Comparison of ENCODE assay signal across 19 mouse cellular contexts in genomic region chr13:78212111-78212510, GRCm38 (mm10). TPM values are rescaled to one million over a fixed set of nuclear protein-coding genes. Genes with fewer than 3 reads are reported as not detected.
DNase-seq lines count a peak whose midpoint lies in the region; ATAC-seq and TF ChIP-seq lines count a peak whose summit lies in the region.
"Had no signal": no experiment of that assay in that cellular context is flagged by ENCODE, and none has a peak within 500 bp of the region (broad histone marks: within the 10 kb centered on the region; RNA-seq: fewer than 3 reads in every experiment).

No protein-coding gene starts in this region.

- no peak for DNase-seq in hindbrain, embryonic 10.5 days (ENCODE audit: low spot score)
- DNase-seq in hindbrain, embryonic 11.5 days (ENCODE audit: low spot score) = no peak
- no peak for DNase-seq in midbrain, postnatal 0 days (ENCODE audit: low spot score)
- no peak for DNase-seq in heart, adult 18-20 months
- DNase-seq in lung, postnatal 0 days (ENCODE audit: low spot score) = no peak
- DNase-seq: B cell, adult 2 months; cerebellum, adult 11 months; cerebellum, postnatal 36 days; gastrocnemius, postnatal 36 days; kidney, adult 9 months; liver; lung, adult 18-20 months; right cerebral cortex, postnatal 14 days; thymus, adult 18-20 months had no signal

- H3K36me3 ChIP-seq in hindbrain, embryonic 10.5 days = no peaks in the 10 kb centered on the region
- H3K36me3 ChIP-seq in hindbrain, embryonic 11.5 days (ENCODE audit: control insufficient read depth, insufficient read depth, low read length) = no peaks in the 10 kb centered on the region
- no peaks in the 10 kb centered on the region for H3K36me3 ChIP-seq in midbrain, embryonic 12.5 days
- no peaks in the 10 kb centered on the region for H3K36me3 ChIP-seq in midbrain, postnatal 0 days (ENCODE audit: insufficient read depth, low read length)
- no peaks in the 10 kb centered on the region for H3K36me3 ChIP-seq in forebrain, embryonic 16.5 days (ENCODE audit: control insufficient read depth, insufficient read depth)
- no peaks in the 10 kb centered on the region for H3K36me3 ChIP-seq in lung, postnatal 0 days (ENCODE audit: insufficient read depth, low read length)

- no peak overlapping the region for H3K4me2 ChIP-seq in hindbrain, embryonic 11.5 days (replicated peaks; ENCODE audit: low read depth, low read length)
- H3K4me2 ChIP-seq in midbrain, embryonic 12.5 days (replicated peaks) = 0 out of 2 replicates have a peak overlapping the region, but pooled peaks have one; percentile 2
- no peak overlapping the region for H3K4me2 ChIP-seq in midbrain, postnatal 0 days (ENCODE audit: low read depth, low read length, poor library complexity, severe bottlenecking)
- H3K4me2 ChIP-seq in forebrain, embryonic 16.5 days (ENCODE audit: low read length) = no peak overlapping the region
- no peak overlapping the region for H3K4me2 ChIP-seq in lung, postnatal 0 days (replicated peaks; ENCODE audit: low read depth, low read length)

- peaks cover 57% of the 10 kb centered on the region for H3K4me1 ChIP-seq in hindbrain, embryonic 10.5 days (replicated peaks)
- peaks cover 23% of the 10 kb centered on the region for H3K4me1 ChIP-seq in hindbrain, embryonic 11.5 days (replicated peaks; ENCODE audit: control insufficient read depth, insufficient read depth, low read length)
- H3K4me1 ChIP-seq in midbrain, embryonic 12.5 days = peaks cover 56% of the 10 kb centered on the region
- H3K4me1 ChIP-seq in midbrain, postnatal 0 days (ENCODE audit: insufficient read depth, low read length) = no peaks in the 10 kb centered on the region
- peaks cover 5% of the 10 kb centered on the region; the same call in 1 of the 2 replicates for H3K4me1 ChIP-seq in cortical plate, adult 2 months (ENCODE audit: control insufficient read depth, insufficient read depth, low read length)
- peaks cover 24% of the 10 kb centered on the region for H3K4me1 ChIP-seq in forebrain, embryonic 16.5 days (replicated peaks; ENCODE audit: control insufficient read depth, insufficient read depth, low read length)
- 0 out of 2 replicates have a peak, but pooled peaks cover 5% of the 10 kb centered on the region for H3K4me1 ChIP-seq in lung, postnatal 0 days (ENCODE audit: insufficient read depth, low read depth, low read length)

- no peak for ATAC-seq in hindbrain, embryonic 11.5 days (ENCODE audit: low FRiP score)
- ATAC-seq in midbrain, embryonic 12.5 days (ENCODE audit: low FRiP score, low read depth) = no peak
- ATAC-seq in midbrain, postnatal 0 days (ENCODE audit: low FRiP score) = no peak
- ATAC-seq in forebrain, embryonic 16.5 days = no peak
- ATAC-seq in lung, postnatal 0 days = no peak

- H3K4me3 ChIP-seq in hindbrain, embryonic 10.5 days = peak overlapping the region; percentile 7; the same call in 1 of the 2 replicates
- H3K4me3 ChIP-seq in hindbrain, embryonic 11.5 days (ENCODE audit: low read depth, low read length) = no peak overlapping the region
- H3K4me3 ChIP-seq in midbrain, embryonic 12.5 days = no peak overlapping the region
- no peak overlapping the region for H3K4me3 ChIP-seq in midbrain, postnatal 0 days (ENCODE audit: low read depth, low read length)
- no peak overlapping the region for H3K4me3 ChIP-seq in cortical plate, adult 2 months (ENCODE audit: insufficient read depth, low read length)
- no peak overlapping the region for H3K4me3 ChIP-seq in forebrain, embryonic 16.5 days (replicated peaks; ENCODE audit: low read length)
- no peak overlapping the region for H3K4me3 ChIP-seq in lung, postnatal 0 days (ENCODE audit: low read depth, low read length)

- H3K9me3 ChIP-seq in hindbrain, embryonic 10.5 days = no peaks in the 10 kb centered on the region
- no peaks in the 10 kb centered on the region for H3K9me3 ChIP-seq in hindbrain, embryonic 11.5 days (ENCODE audit: control insufficient read depth, low read length)
- no peaks in the 10 kb centered on the region for H3K9me3 ChIP-seq in midbrain, embryonic 12.5 days
- H3K9me3 ChIP-seq in midbrain, postnatal 0 days (ENCODE audit: low read length) = no peaks in the 10 kb centered on the region
- no peaks in the 10 kb centered on the region for H3K9me3 ChIP-seq in forebrain, embryonic 16.5 days (ENCODE audit: control insufficient read depth, low read length)
- no peaks in the 10 kb centered on the region for H3K9me3 ChIP-seq in lung, postnatal 0 days (ENCODE audit: low read length)

- TF ChIP-seq CTCF in midbrain, postnatal 0 days (IDR thresholded peaks at IDR 0.05) = no peak
- TF ChIP-seq CTCF in cortical plate, adult 2 months (IDR thresholded peaks at IDR 0.05; ENCODE audit: extremely low read depth, insufficient read depth, low read length) = no peak
- no peak for TF ChIP-seq CTCF in lung, postnatal 0 days (IDR thresholded peaks at IDR 0.05)

- peaks cover 26% of the 10 kb centered on the region for H3K27me3 ChIP-seq in hindbrain, embryonic 10.5 days (ENCODE audit: insufficient read depth, poor library complexity, severe bottlenecking)
- peaks cover 2% of the 10 kb centered on the region; the same call in 1 of the 2 replicates for H3K27me3 ChIP-seq in hindbrain, embryonic 11.5 days (ENCODE audit: control insufficient read depth, insufficient read depth, low read length)
- H3K27me3 ChIP-seq in midbrain, embryonic 12.5 days = peaks cover 21% of the 10 kb centered on the region; the same call in 1 of the 2 replicates
- H3K27me3 ChIP-seq in midbrain, postnatal 0 days (ENCODE audit: insufficient read depth, low read length) = 0 out of 2 replicates have a peak, but pooled peaks cover 4% of the 10 kb centered on the region
- H3K27me3 ChIP-seq in forebrain, embryonic 16.5 days (replicated peaks; ENCODE audit: control insufficient read depth, insufficient read depth, low read length) = peaks cover 8% of the 10 kb centered on the region; the same call in 1 of the 2 replicates
- 0 out of 2 replicates have a peak, but pooled peaks cover 11% of the 10 kb centered on the region for H3K27me3 ChIP-seq in lung, postnatal 0 days (replicated peaks; ENCODE audit: insufficient read depth, low read length)

- TF ChIP-seq EP300 in lung, postnatal 0 days (IDR thresholded peaks at IDR 0.05) = no peak

- peak overlapping the region; percentile 91 for H3K27ac ChIP-seq in hindbrain, embryonic 10.5 days
- no peak overlapping the region for H3K27ac ChIP-seq in hindbrain, embryonic 11.5 days (ENCODE audit: low read depth, low read length)
- H3K27ac ChIP-seq in midbrain, embryonic 12.5 days (replicated peaks) = no peak overlapping the region
- H3K27ac ChIP-seq in midbrain, postnatal 0 days (ENCODE audit: low read depth, low read length) = no peak overlapping the region
- peak overlapping the region; percentile 53 for H3K27ac ChIP-seq in cortical plate, adult 2 months (ENCODE audit: insufficient read depth, low read length)
- H3K27ac ChIP-seq in forebrain, embryonic 16.5 days (ENCODE audit: low read length) = no peak overlapping the region
- no peak overlapping the region for H3K27ac ChIP-seq in lung, postnatal 0 days (ENCODE audit: low read length)
- H3K27ac ChIP-seq: macrophage had no signal

- WGBS in hindbrain, embryonic 10.5 days = 42% methylated on average over 15 of the region's 15 CpGs
- WGBS in hindbrain, embryonic 11.5 days = 34% methylated on average over 15 of the region's 15 CpGs
- 51% methylated on average over 15 of the region's 15 CpGs for WGBS in midbrain, embryonic 12.5 days
- WGBS in midbrain, postnatal 0 days = 56% methylated on average over 15 of the region's 15 CpGs
- 29% methylated on average over 15 of the region's 15 CpGs for WGBS in forebrain, embryonic 16.5 days
- 38% methylated on average over 15 of the region's 15 CpGs for WGBS in lung, postnatal 0 days

- no peak overlapping the region for H3K9ac ChIP-seq in hindbrain, embryonic 11.5 days (ENCODE audit: low read depth, low read length)
- H3K9ac ChIP-seq in midbrain, embryonic 12.5 days (replicated peaks) = no peak overlapping the region
- H3K9ac ChIP-seq in midbrain, postnatal 0 days (replicated peaks; ENCODE audit: low read length, poor library complexity, severe bottlenecking) = no peak overlapping the region
- 0 out of 2 replicates have a peak overlapping the region, but pooled peaks have one; percentile 26 for H3K9ac ChIP-seq in forebrain, embryonic 16.5 days (replicated peaks; ENCODE audit: low read depth, low read length)
- no peak overlapping the region for H3K9ac ChIP-seq in lung, postnatal 0 days (replicated peaks; ENCODE audit: low read depth)

- TF ChIP-seq POLR2A in cortical plate, adult 2 months (IDR thresholded peaks at IDR 0.05; ENCODE audit: extremely low read depth, insufficient read depth, low read length) = no peak

RNA-seq across cellular contexts. Expression of gene Nr2f1, which starts 12.6 kb away (rescaled TPM):
- 69.0 and 74.0 TPM in 2 replicates for polyA plus RNA-seq in hindbrain, embryonic 10.5 days (2016; fragmentation: Nextera tagmentation; extraction: Ambion mirVana)
- polyA plus RNA-seq in hindbrain, embryonic 11.5 days (2014; fragmentation: Nextera tagmentation; extraction: Ambion mirVana) = 82.8 and 97.2 TPM in 2 replicates
- 62.3 and 84.1 TPM in 2 replicates for polyA plus RNA-seq in midbrain, embryonic 12.5 days (2016; fragmentation: Nextera tagmentation; extraction: Ambion mirVana)
- 163 and 184 TPM in 2 replicates for total RNA-seq in midbrain, postnatal 0 days (2014; rRNA removed)
- polyA plus RNA-seq in midbrain, postnatal 0 days (2015; fragmentation: Nextera tagmentation; extraction: Ambion mirVana) = 46.4 and 55.5 TPM in 2 replicates
- polyA plus RNA-seq in cortical plate, adult 2 months (2012; rRNA removed) = 158 and 169 TPM in 2 replicates
- polyA plus RNA-seq in forebrain, embryonic 16.5 days (2015; fragmentation: Nextera tagmentation; extraction: Ambion mirVana) = 70.2 and 71.1 TPM in 2 replicates
- 1 to 10 TPM; 2.1 to 2.6 TPM for total RNA-seq in heart, adult 18-20 months (2021)
- polyA plus RNA-seq in lung, postnatal 0 days (2015; fragmentation: Nextera tagmentation; extraction: Ambion mirVana) = 3.6 and 4.0 TPM in 2 replicates
- total RNA-seq: monocyte, adult 5-6 weeks had no signal
- polyA plus RNA-seq: macrophage had no signal

Comparison
In these comparisons a context has a peak if more than half of its experiments do, and no peak if none do; other contexts are left out.
1. H3K27ac ChIP-seq: peak in hindbrain, embryonic 10.5 days (single experiment) and cortical plate, adult 2 months (single experiment); none in hindbrain, embryonic 11.5 days (single experiment), midbrain, embryonic 12.5 days (single experiment), midbrain, postnatal 0 days (single experiment), forebrain, embryonic 16.5 days (single experiment) and lung, postnatal 0 days (single experiment).